Mouse (Mus musculus) heart, postnatal 0 days (tissue): ENCODE results near the gene Syt5. TPM values are rescaled to one million over a fixed set of nuclear protein-coding genes. Genes with fewer than 3 reads are reported as not detected.

Experiments
- ATAC-seq: fragments of 200-750 bp; cut with Nextera tagmentation; 2 replicates; pipeline ENCODE4 v1.8.0; 2017; ENCODE audit warnings: low read depth, moderate number of reproducible peaks, moderate library complexity; ENCODE audit not compliant: insufficient read depth
- DNase-seq: peaks from one replicate; pipeline ENCODE4 v3.0.0-alpha.2; 2016; ENCODE audit warnings: low spot score
- H3K27ac ChIP-seq: fragments of 300-500 bp; sonication (generic); 2 replicates; pipeline ENCODE4 v1.5.1; 2014; ENCODE audit warnings: low read depth, mild to moderate bottlenecking
- H3K27me3 ChIP-seq: fragments of 300-500 bp; sonication (generic); 2 replicates; pipeline ENCODE4 v1.6.1; 2014; ENCODE audit warnings: low read length, mixed read lengths; ENCODE audit not compliant: control insufficient read depth, insufficient read depth
- H3K36me3 ChIP-seq: fragments of 300-500 bp; sonication (generic); replicated peaks from 2 replicates; pipeline ENCODE4 v1.6.1; 2014; ENCODE audit warnings: low read length, mixed read lengths; ENCODE audit not compliant: control insufficient read depth, insufficient read depth
- H3K4me1 ChIP-seq: fragments of 300-500 bp; sonication (generic); 2 replicates; pipeline ENCODE4 v1.6.1; 2014; ENCODE audit warnings: antibody characterized with exemption; ENCODE audit not compliant: control insufficient read depth, insufficient read depth
- H3K4me2 ChIP-seq: fragments of 300-500 bp; sonication (generic); 2 replicates; pipeline ENCODE4 v1.6.1; 2014; ENCODE audit warnings: low read depth, mild to moderate bottlenecking, low read length, moderate library complexity
- H3K4me3 ChIP-seq: fragments of 300-500 bp; sonication (generic); 2 replicates; pipeline ENCODE4 v1.5.1; 2014; ENCODE audit warnings: low read depth, low read length
- H3K9ac ChIP-seq: fragments of 300-500 bp; sonication (generic); replicated peaks from 2 replicates; pipeline ENCODE4 v1.6.1; 2014; ENCODE audit warnings: low read depth, low read length, mixed read lengths
- H3K9me3 ChIP-seq: fragments of 300-500 bp; sonication (generic); replicated peaks from 2 replicates; pipeline ENCODE4 v1.6.1; 2016; ENCODE audit warnings: low read length; ENCODE audit not compliant: control insufficient read depth
- CTCF ChIP-seq: IDR thresholded peaks from 2 replicates; pipeline ENCODE4 v1.5.1; 2016; ENCODE audit warnings: antibody characterized with exemption, control low read depth, low read depth
- EP300 ChIP-seq: IDR thresholded peaks from 2 replicates; pipeline ENCODE4 v1.6.1; 2016; ENCODE audit warnings: antibody characterized with exemption, low read depth
- WGBS: fragments of 180-500 bp; shearing (Covaris S2); extraction: QIAGEN DNeasy Blood & Tissue Kit; methylation state at CpG from one replicate; pipeline ENCODE4 v1.1.7; 2014; 5-methylcytosine and 5-hydroxymethylcytosine counted together
- polyA plus RNA-seq: library from polyadenylated mRNA; unstranded; fragments of >200 nt; fragmentation: Nextera tagmentation; extraction: Ambion mirVana; gene quantifications from 2 replicates; pipeline ENCODE4 v1.2.1, GENCODE M21; 2015
- total RNA-seq: library from RNA; depleted of rRNA; stranded (reverse); fragments of >200 nt; gene quantifications from 2 replicates; pipeline ENCODE4 v1.2.3, GENCODE M21; 2014; ENCODE audit warnings: low replicate concordance

The Syt5 gene
- total and polyA plus RNA-seq, 2 experiments from 2014 or later = 0.70 to 1.4 TPM

DNA sequence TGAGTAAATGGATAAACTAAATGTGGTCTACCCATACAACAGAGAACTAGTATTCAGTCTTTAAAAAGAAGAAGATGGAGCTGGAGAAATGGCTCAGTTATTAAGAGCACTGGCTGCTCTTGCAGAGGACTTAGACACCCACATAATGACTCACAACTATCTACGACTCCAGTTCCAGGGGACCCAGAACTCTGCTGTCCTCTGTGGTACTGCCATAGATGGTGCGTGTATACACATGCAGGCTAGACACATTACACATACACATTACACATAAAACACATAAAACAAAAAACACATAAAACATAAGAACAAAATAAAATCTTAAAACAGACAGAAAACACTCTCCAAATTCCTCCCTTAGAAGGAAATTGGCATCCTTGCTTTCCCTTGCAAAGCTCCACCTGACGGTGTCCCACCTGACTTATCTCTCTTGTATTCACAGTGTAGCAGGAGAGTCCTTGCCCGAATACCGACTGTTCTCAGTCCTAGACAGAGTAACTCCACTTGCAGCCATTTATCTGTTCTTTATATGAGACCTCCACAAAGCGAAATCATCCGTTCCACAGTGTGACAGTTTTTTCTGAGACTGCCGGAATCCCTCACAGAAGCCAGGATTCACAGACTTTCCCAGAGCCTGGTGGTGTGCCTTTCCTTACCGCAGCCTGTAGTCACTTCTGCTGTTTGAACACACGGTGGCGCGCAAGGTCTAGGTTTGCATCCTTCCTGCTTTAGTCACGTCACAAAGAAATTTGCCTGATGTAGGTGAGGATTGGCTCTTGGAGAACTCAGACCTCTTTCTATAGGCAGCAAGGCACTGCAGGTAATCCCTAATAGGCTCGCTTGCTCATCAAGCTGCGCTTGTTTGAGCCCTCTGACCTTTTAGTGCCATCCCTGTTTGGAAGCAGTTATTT is 9.2 kb upstream of the Syt5 start:
- peak; percentile 86 for ATAC-seq
- 18% methylated on average over 15 of the region's 15 CpGs for WGBS

DNA sequence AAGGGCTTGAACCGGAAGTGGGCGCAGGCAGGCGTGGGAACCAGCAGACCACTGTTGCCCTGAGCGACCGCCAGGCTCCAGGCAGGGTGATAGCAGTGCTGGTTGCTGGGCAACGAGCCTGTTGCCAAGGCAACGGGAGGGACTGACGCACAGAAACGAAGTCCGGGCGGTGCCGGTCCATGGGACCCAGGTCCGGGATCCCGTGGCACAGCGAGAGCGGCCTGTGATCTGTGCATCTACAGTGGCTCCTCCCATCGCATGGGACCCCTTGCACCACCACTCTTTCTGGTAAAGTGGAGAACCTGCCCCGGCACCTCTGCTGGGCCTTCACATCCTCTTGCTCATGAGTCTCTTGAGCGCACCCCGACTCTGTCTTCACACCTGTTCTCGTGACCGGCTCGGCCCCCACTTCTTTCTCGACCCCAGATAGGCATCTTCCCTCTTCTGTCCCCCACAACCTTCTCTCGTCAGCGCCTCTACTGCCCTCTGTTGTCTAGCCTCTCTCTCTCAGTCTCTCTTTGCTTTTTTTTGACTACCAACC is 680 bp downstream of the Syt5 start:
- DNase-seq (no peak), ATAC-seq (peak; percentile 54; the same call in 1 of the 2 replicates)
- H3K27ac ChIP-seq = no peak overlapping the region
- no peaks in the 10 kb centered on the region for H3K4me1 ChIP-seq
- no peaks in the 10 kb centered on the region for H3K9me3 ChIP-seq
- TF ChIP-seq CTCF (no peak), EP300 (no peak)
- H3K4me3 ChIP-seq = 0 out of 2 replicates have a peak overlapping the region, but pooled peaks have one; percentile 15
- 4% methylated on average over 26 of the region's 26 CpGs for WGBS
- H3K36me3 ChIP-seq = no peaks in the 10 kb centered on the region
- peaks cover 19% of the 10 kb centered on the region for H3K27me3 ChIP-seq
- peak overlapping the region; percentile 43 for H3K4me2 ChIP-seq
- no peak overlapping the region for H3K9ac ChIP-seq

More for the DNA sequence above, 9.2 kb upstream of the Syt5 start:
- Histone ChIP-seq H3K27me3 (0 out of 2 replicates have a peak, but pooled peaks cover 5% of the 10 kb centered on the region), H3K4me3 (no peak overlapping the region), H3K4me1 (no peaks in the 10 kb centered on the region), H3K27ac (no peak overlapping the region), H3K9ac (no peak overlapping the region), H3K36me3 (no peaks in the 10 kb centered on the region), H3K9me3 (no peaks in the 10 kb centered on the region), H3K4me2 (no peak overlapping the region)
- DNase-seq = peak; percentile 84
- no peak for TF ChIP-seq EP300
- TF ChIP-seq CTCF = peak; percentile 98

DNA sequence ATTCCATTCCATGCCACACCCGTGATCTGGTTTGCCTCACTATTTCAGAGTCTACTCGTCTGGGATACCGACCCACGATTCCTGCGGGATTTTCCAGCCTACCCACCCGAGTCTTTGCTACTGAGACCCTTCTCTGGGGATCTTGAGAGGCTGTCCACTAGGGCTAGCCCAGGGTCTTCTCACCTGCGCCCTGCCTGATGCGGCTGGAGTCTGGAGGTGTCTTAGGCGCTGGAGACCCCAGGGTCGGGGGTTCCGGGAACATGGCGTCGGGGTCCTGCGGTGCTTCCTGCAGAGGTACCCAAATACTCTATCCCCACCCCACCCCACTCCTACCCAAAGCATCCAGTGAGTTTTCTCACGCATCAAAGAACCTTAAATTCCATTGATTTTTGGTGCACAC is 1.3 kb downstream of the Syt5 start:
- no peaks in the 10 kb centered on the region for H3K4me1 ChIP-seq
- no peak overlapping the region for H3K27ac ChIP-seq
- DNase-seq (no peak), ATAC-seq (0 out of 2 replicates have a peak, but pooled peaks have one; percentile 12)
- H3K9me3 ChIP-seq = no peaks in the 10 kb centered on the region
- no peak for TF ChIP-seq CTCF
- TF ChIP-seq EP300 = no peak
- no peak overlapping the region for H3K4me3 ChIP-seq
- no peak overlapping the region; the same call in 1 of the 2 replicates for H3K4me2 ChIP-seq
- peaks cover 19% of the 10 kb centered on the region for H3K27me3 ChIP-seq
- H3K36me3 ChIP-seq = no peaks in the 10 kb centered on the region
- WGBS = 59% methylated on average over 15 of the region's 15 CpGs
- H3K9ac ChIP-seq = no peak overlapping the region

DNA sequence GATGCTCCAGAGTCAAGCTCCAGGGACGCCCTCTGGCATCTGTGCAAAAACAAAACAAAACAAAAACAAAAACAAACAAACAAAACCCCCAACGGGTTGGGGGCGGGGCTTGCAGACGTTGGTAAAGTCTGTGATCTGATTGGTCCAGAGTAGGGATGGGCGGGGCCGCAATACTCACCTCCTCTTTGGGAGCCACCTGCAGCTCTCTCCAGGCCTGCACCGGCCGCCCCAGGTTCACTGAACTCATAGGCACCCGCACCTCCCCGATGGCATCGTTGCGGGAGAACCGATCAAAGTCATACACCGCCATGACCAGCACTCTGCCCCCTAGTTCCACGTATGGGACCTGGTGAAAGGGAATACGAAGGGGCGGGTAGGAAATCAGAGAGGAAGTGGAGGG is 5.3 kb downstream of the Syt5 start:
- Histone ChIP-seq H3K4me3 (no peak overlapping the region), H3K27ac (no peak overlapping the region), H3K9me3 (no peaks in the 10 kb centered on the region), H3K9ac (no peak overlapping the region), H3K36me3 (no peaks in the 10 kb centered on the region), H3K4me1 (no peaks in the 10 kb centered on the region), H3K4me2 (no peak overlapping the region), H3K27me3 (peaks cover 14% of the 10 kb centered on the region)
- ATAC-seq (no peak), DNase-seq (no peak)
- TF ChIP-seq CTCF = no peak
- no peak for TF ChIP-seq EP300
- 39% methylated on average over 17 of the region's 17 CpGs for WGBS

DNA sequence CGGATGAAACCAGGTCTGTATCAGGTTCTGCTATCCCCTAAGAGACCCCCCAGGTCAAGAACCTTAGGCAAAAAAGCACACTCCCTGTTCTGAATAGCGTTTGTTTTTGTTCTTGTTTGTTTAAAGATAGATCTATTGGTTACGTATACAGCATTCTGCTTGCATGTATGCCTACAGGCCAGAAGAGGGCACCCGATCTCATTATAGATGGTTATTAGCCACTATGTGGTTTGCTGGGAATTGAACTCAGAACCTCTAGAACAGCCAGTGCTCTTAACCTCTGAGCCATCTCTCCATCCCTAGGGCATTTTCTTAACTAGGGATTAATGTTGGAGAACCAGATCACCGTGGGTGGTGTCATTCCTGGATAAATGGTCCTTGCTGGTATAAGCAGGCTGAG is 6.0 kb downstream of the Syt5 start:
- H3K27ac ChIP-seq = no peak overlapping the region
- no peak overlapping the region for H3K4me2 ChIP-seq
- H3K4me3 ChIP-seq = no peak overlapping the region
- no peak for ATAC-seq
- H3K4me1 ChIP-seq = no peaks in the 10 kb centered on the region
- H3K36me3 ChIP-seq = no peaks in the 10 kb centered on the region
- no peak for DNase-seq
- WGBS = 57% methylated on average over 5 of the region's 5 CpGs
- peaks cover 8% of the 10 kb centered on the region for H3K27me3 ChIP-seq
- no peaks in the 10 kb centered on the region for H3K9me3 ChIP-seq
- TF ChIP-seq EP300 = no peak
- no peak for TF ChIP-seq CTCF
- no peak overlapping the region for H3K9ac ChIP-seq
